Mouse (Mus musculus): ENCODE data around the gene Mcl1. TPM values are rescaled to one million over a fixed set of nuclear protein-coding genes. Genes with fewer than 3 reads are reported as not detected.
"Not testable (repeated sequence)": the region's sequence is repeated elsewhere in the genome, so short reads cannot be mapped to it uniquely, and the experiment has no call there.

The Mcl1 gene
- polyA plus RNA-seq, 1 experiment from 2014 or later, result 49.0 TPM

- Histone ChIP-seq H3K4me3 (ENCODE audit: low read depth, low read length) (no peak overlapping the region), H3K27me3 (ENCODE audit: control insufficient read depth, insufficient read depth, low read length) (no peaks in the 10 kb centered on the region), H3K27ac (ENCODE audit: low read depth, low read length) (no peak overlapping the region), H3K9ac (replicated peaks; ENCODE audit: low read depth, low read length) (no peak overlapping the region), H3K4me1 (ENCODE audit: control insufficient read depth, insufficient read depth, low read length) (peaks cover 15% of the 10 kb centered on the region), H3K4me2 (ENCODE audit: low read depth, low read length) (no peak overlapping the region), H3K36me3 (ENCODE audit: control insufficient read depth, insufficient read depth, low read length) (0 out of 2 replicates have a peak, but pooled peaks cover 5% of the 10 kb centered on the region), H3K9me3 (ENCODE audit: control insufficient read depth, low read length) (no peaks in the 10 kb centered on the region)
- 96% methylated on average over 3 of the region's 3 CpGs for WGBS
- ATAC-seq (ENCODE audit: low read depth), result no peak
These were observed 10.7 kb downstream of the Mcl1 start for GRCm38 (mm10) chr3:95669309-95669665.

- H3K9ac ChIP-seq (replicated peaks; ENCODE audit: low read depth, low read length); H3K27ac ChIP-seq (ENCODE audit: low read depth, low read length); ATAC-seq (ENCODE audit: low read depth); H3K9me3 ChIP-seq (ENCODE audit: control insufficient read depth, low read length); H3K36me3 ChIP-seq (ENCODE audit: control insufficient read depth, insufficient read depth, low read length); H3K4me3 ChIP-seq (ENCODE audit: low read depth, low read length); H3K4me2 ChIP-seq (ENCODE audit: low read depth, low read length); H3K27me3 ChIP-seq (ENCODE audit: control insufficient read depth, insufficient read depth, low read length): not testable (repeated sequence)
- WGBS, result 95% methylated on average over 3 of the region's 3 CpGs
- H3K4me1 ChIP-seq (ENCODE audit: control insufficient read depth, insufficient read depth, low read length), result peaks cover 15% of the 10 kb centered on the region
These were observed 11.8 kb downstream of the Mcl1 start for GRCm38 (mm10) chr3:95670419-95670818.

- H3K4me3 ChIP-seq (ENCODE audit: low read depth, low read length), result no peak overlapping the region
- no peaks in the 10 kb centered on the region for H3K9me3 ChIP-seq (ENCODE audit: control insufficient read depth, low read length)
- no peaks in the 10 kb centered on the region for H3K36me3 ChIP-seq (ENCODE audit: control insufficient read depth, insufficient read depth, low read length)
- H3K27me3 ChIP-seq (ENCODE audit: control insufficient read depth, insufficient read depth, low read length), result no peaks in the 10 kb centered on the region
- no peak overlapping the region for H3K4me2 ChIP-seq (ENCODE audit: low read depth, low read length)
- no peak overlapping the region for H3K27ac ChIP-seq (ENCODE audit: low read depth, low read length)
- 92% methylated on average over 5 of the region's 5 CpGs for WGBS
- H3K4me1 ChIP-seq (ENCODE audit: control insufficient read depth, insufficient read depth, low read length), result peaks cover 15% of the 10 kb centered on the region
- no peak overlapping the region for H3K9ac ChIP-seq (replicated peaks; ENCODE audit: low read depth, low read length)
- no peak for ATAC-seq (ENCODE audit: low read depth)
These were observed 12.6 kb downstream of the Mcl1 start for GRCm38 (mm10) chr3:95671201-95671600.

GRCm38 (mm10) chr3:95672461-95672860, 13.9 kb downstream of the Mcl1 start:
- Histone ChIP-seq H3K4me1 (ENCODE audit: control insufficient read depth, insufficient read depth, low read length) (peaks cover 13% of the 10 kb centered on the region), H3K9me3 (ENCODE audit: control insufficient read depth, low read length) (no peaks in the 10 kb centered on the region), H3K4me3 (ENCODE audit: low read depth, low read length) (no peak overlapping the region), H3K27ac (ENCODE audit: low read depth, low read length) (no peak overlapping the region), H3K4me2 (ENCODE audit: low read depth, low read length) (no peak overlapping the region), H3K27me3 (ENCODE audit: control insufficient read depth, insufficient read depth, low read length) (no peaks in the 10 kb centered on the region), H3K36me3 (ENCODE audit: control insufficient read depth, insufficient read depth, low read length) (no peaks in the 10 kb centered on the region), H3K9ac (replicated peaks; ENCODE audit: low read depth, low read length) (no peak overlapping the region)
- WGBS, result 63% methylated on average over 3 of the region's 3 CpGs
- ATAC-seq (ENCODE audit: low read depth), result no peak

GRCm38 (mm10) chr3:95672861-95673706, 14.5 kb downstream of the Mcl1 start:
- 63% methylated on average over 10 of the region's 10 CpGs for WGBS
- no peak for ATAC-seq (ENCODE audit: low read depth)
- H3K9ac ChIP-seq (replicated peaks; ENCODE audit: low read depth, low read length), result no peak overlapping the region
- no peak overlapping the region for H3K4me2 ChIP-seq (ENCODE audit: low read depth, low read length)
- peaks cover 7% of the 10 kb centered on the region; the same call in 1 of the 2 replicates for H3K4me1 ChIP-seq (ENCODE audit: control insufficient read depth, insufficient read depth, low read length)
- no peaks in the 10 kb centered on the region for H3K9me3 ChIP-seq (ENCODE audit: control insufficient read depth, low read length)
- H3K27ac ChIP-seq (ENCODE audit: low read depth, low read length), result no peak overlapping the region
- no peaks in the 10 kb centered on the region for H3K36me3 ChIP-seq (ENCODE audit: control insufficient read depth, insufficient read depth, low read length)
- no peaks in the 10 kb centered on the region for H3K27me3 ChIP-seq (ENCODE audit: control insufficient read depth, insufficient read depth, low read length)
- H3K4me3 ChIP-seq (ENCODE audit: low read depth, low read length), result no peak overlapping the region

GRCm38 (mm10) chr3:95673707-95674211, 15.2 kb downstream of the Mcl1 start:
- Histone ChIP-seq H3K27me3 (ENCODE audit: control insufficient read depth, insufficient read depth, low read length) (no peaks in the 10 kb centered on the region), H3K9me3 (ENCODE audit: control insufficient read depth, low read length) (no peaks in the 10 kb centered on the region), H3K36me3 (ENCODE audit: control insufficient read depth, insufficient read depth, low read length) (no peaks in the 10 kb centered on the region), H3K4me3 (ENCODE audit: low read depth, low read length) (no peak overlapping the region), H3K4me2 (ENCODE audit: low read depth, low read length) (no peak overlapping the region), H3K4me1 (ENCODE audit: control insufficient read depth, insufficient read depth, low read length) (0 out of 2 replicates have a peak, but pooled peaks cover 7% of the 10 kb centered on the region), H3K9ac (replicated peaks; ENCODE audit: low read depth, low read length) (no peak overlapping the region), H3K27ac (ENCODE audit: low read depth, low read length) (peak overlapping the region; percentile 69; the same call in 1 of the 2 replicates)
- no peak; the same call in 1 of the 2 replicates for ATAC-seq (ENCODE audit: low read depth)
- WGBS, result 29% methylated on average over 11 of the region's 11 CpGs

GRCm38 (mm10) chr3:95674236-95674635, 15.6 kb downstream of the Mcl1 start:
- WGBS, result 36% methylated on average over 2 of the region's 2 CpGs
- Histone ChIP-seq H3K4me1 (ENCODE audit: control insufficient read depth, insufficient read depth, low read length) (0 out of 2 replicates have a peak, but pooled peaks cover 7% of the 10 kb centered on the region), H3K9me3 (ENCODE audit: control insufficient read depth, low read length) (no peaks in the 10 kb centered on the region), H3K27ac (ENCODE audit: low read depth, low read length) (peak overlapping the region; percentile 69), H3K9ac (replicated peaks; ENCODE audit: low read depth, low read length) (no peak overlapping the region), H3K36me3 (ENCODE audit: control insufficient read depth, insufficient read depth, low read length) (no peaks in the 10 kb centered on the region), H3K4me2 (ENCODE audit: low read depth, low read length) (no peak overlapping the region), H3K4me3 (ENCODE audit: low read depth, low read length) (no peak overlapping the region), H3K27me3 (ENCODE audit: control insufficient read depth, insufficient read depth, low read length) (no peaks in the 10 kb centered on the region)
- no peak; the same call in 1 of the 2 replicates for ATAC-seq (ENCODE audit: low read depth)

- Histone ChIP-seq H3K4me1 (ENCODE audit: control insufficient read depth, insufficient read depth, low read length) (0 out of 2 replicates have a peak, but pooled peaks cover 7% of the 10 kb centered on the region), H3K27ac (ENCODE audit: low read depth, low read length) (peak overlapping the region; percentile 69), H3K4me2 (ENCODE audit: low read depth, low read length) (no peak overlapping the region), H3K4me3 (ENCODE audit: low read depth, low read length) (no peak overlapping the region), H3K27me3 (ENCODE audit: control insufficient read depth, insufficient read depth, low read length) (no peaks in the 10 kb centered on the region), H3K9me3 (ENCODE audit: control insufficient read depth, low read length) (no peaks in the 10 kb centered on the region), H3K9ac (replicated peaks; ENCODE audit: low read depth, low read length) (no peak overlapping the region), H3K36me3 (ENCODE audit: control insufficient read depth, insufficient read depth, low read length) (no peaks in the 10 kb centered on the region)
- ATAC-seq (ENCODE audit: low read depth), result peak; percentile 23; the same call in 1 of the 2 replicates
- 10% methylated on average over 6 of the region's 6 CpGs for WGBS
These were observed 16.2 kb downstream of the Mcl1 start for GRCm38 (mm10) chr3:95674812-95675211.

Measured in neural tube, embryonic 14.5 days (tissue).